Mouse (Mus musculus) liver, postnatal 0 days (tissue): ENCODE results near the gene Patl2.

ENCODE experiments used
- CTCF ChIP-seq: sonication (generic); IDR thresholded peaks from 2 replicates; pipeline ENCODE4 v1.5.1; 2016; ENCODE audit warnings: antibody characterized with exemption, low read depth
- EP300 ChIP-seq: IDR thresholded peaks from 2 replicates; pipeline ENCODE4 v1.6.1; 2016; ENCODE audit warnings: antibody characterized with exemption, low read depth, mild to moderate bottlenecking

DNA sequence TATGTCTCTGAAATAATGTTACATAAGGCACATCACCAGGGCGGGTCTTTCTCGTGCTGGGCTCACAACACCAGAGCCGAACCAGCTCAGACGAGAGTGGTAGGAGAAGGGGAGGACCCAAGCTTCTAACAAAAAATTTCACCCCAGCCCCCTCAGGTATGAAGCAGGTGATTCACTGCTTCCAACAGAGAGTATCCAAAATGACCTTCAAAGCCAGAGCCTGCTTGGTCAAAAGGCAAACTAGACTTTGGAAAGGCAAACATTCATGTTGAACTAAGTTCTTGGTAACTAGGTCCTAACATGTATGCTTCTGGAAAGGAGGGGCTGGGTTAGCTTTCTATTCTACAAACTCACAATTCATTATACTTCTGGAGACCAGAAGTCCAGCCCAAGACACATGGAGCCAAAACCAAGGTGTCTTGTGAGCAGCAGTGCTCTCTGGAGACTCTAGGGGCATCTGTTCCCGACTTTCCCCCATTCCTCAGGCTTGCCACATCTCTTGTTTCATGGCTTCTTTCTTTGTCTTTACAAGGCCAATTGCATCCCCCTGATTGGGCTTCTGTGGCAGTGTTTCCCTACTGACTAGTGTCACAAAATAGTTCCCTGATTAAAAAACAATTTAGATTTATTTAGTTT is 44.5 kb downstream of the Patl2 start:
- TF ChIP-seq CTCF (peak; percentile 19; the same call in 1 of the 2 replicates), EP300 (peak; percentile 53; the same call in 1 of the 2 replicates)
